Mouse (Mus musculus) hindbrain, embryonic 14.5 days (tissue): ENCODE results near the gene Cemip. TPM values are rescaled to one million over a fixed set of nuclear protein-coding genes. Genes with fewer than 3 reads are reported as not detected.

Experiments
- ATAC-seq: fragments of 200-750 bp; cut with Nextera tagmentation; 2 replicates; pipeline ENCODE4 v1.8.0; 2017; ENCODE audit warnings: moderate number of reproducible peaks, mild to moderate bottlenecking, moderate TSS enrichment, moderate library complexity; ENCODE audit not compliant: low FRiP score
- DNase-seq: peaks from one replicate; pipeline ENCODE4 v3.0.0-alpha.2; 2015; ENCODE audit warnings: low spot score
- H3K27ac ChIP-seq: fragments of 300-500 bp; sonication (generic); 2 replicates; pipeline ENCODE4 v1.5.1; 2014; ENCODE audit warnings: mild to moderate bottlenecking, moderate library complexity
- H3K27me3 ChIP-seq: fragments of 300-500 bp; sonication (generic); 2 replicates; pipeline ENCODE4 v1.6.1; 2014; ENCODE audit warnings: mild to moderate bottlenecking, low read length, mixed read lengths; ENCODE audit not compliant: control insufficient read depth, insufficient read depth
- H3K36me3 ChIP-seq: fragments of 300-500 bp; sonication (generic); replicated peaks from 2 replicates; pipeline ENCODE4 v1.6.1; 2014; ENCODE audit not compliant: control insufficient read depth, insufficient read depth
- H3K4me1 ChIP-seq: fragments of 300-500 bp; sonication (generic); replicated peaks from 2 replicates; pipeline ENCODE4 v1.6.1; 2014; ENCODE audit warnings: antibody characterized with exemption, low read length, mixed read lengths; ENCODE audit not compliant: control insufficient read depth, insufficient read depth
- H3K4me2 ChIP-seq: fragments of 300-500 bp; sonication (generic); replicated peaks from 2 replicates; pipeline ENCODE4 v1.6.1; 2014; ENCODE audit warnings: mild to moderate bottlenecking, moderate library complexity
- H3K4me3 ChIP-seq: fragments of 300-500 bp; sonication (generic); replicated peaks from 2 replicates; pipeline ENCODE4 v1.5.1; 2014; ENCODE audit warnings: mild to moderate bottlenecking, low read length
- H3K9ac ChIP-seq: fragments of 300-500 bp; sonication (generic); 2 replicates; pipeline ENCODE4 v1.6.1; 2014
- H3K9me3 ChIP-seq: fragments of 300-500 bp; sonication (generic); 2 replicates; pipeline ENCODE4 v1.6.1; 2016; ENCODE audit warnings: low read length; ENCODE audit not compliant: control insufficient read depth
- WGBS: fragments of 180-500 bp; shearing (Covaris S2); extraction: QIAGEN DNeasy Blood & Tissue Kit; methylation state at CpG from one replicate; pipeline ENCODE4 v1.1.7; 2014; 5-methylcytosine and 5-hydroxymethylcytosine counted together
- polyA plus RNA-seq: library from polyadenylated mRNA; unstranded; fragments of >200 nt; fragmentation: Nextera tagmentation; extraction: Ambion mirVana; gene quantifications from 2 replicates; pipeline ENCODE4 v1.2.1, GENCODE M21; 2014

Cemip gene
- polyA plus RNA-seq, 1 experiment from 2014 or later: 0.70 TPM

DNA sequence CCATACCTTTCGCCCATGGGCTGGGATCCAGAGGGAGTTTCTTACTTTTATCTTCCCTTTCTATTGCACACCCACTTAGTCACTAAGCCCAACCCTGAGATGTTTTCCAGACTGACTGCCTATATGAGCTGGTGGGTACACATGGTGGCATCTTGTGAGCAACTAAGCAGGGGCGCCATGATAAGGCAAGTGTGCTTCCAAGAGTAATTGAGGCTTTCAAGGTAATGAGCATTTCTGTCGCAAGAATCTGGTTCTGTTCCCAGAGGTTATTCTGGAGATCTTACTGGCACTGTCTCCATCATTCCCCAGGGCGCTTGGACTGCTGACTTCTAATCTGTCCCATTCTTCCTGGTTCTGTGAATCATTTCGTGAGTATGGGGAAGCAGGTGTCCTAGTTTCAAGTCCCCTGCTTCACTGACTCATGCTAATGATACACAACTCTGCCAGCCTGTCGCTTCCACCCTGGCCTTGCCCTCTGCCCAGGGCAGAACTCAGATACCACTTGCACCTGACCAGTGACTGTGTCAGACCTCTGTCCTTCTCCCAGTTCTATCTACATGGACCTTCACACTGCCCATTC is 31.3 kb upstream of the Cemip start:
- ATAC-seq (no peak), DNase-seq (no peak)
- no peaks in the 10 kb centered on the region for H3K9me3 ChIP-seq
- H3K27me3 ChIP-seq: no peaks in the 10 kb centered on the region
- WGBS: 89% methylated on average over 6 of the region's 6 CpGs
- H3K9ac ChIP-seq: no peak overlapping the region
- peaks cover 29% of the 10 kb centered on the region for H3K4me1 ChIP-seq
- H3K27ac ChIP-seq: no peak overlapping the region
- H3K36me3 ChIP-seq: 0 out of 2 replicates have a peak, but pooled peaks cover 11% of the 10 kb centered on the region
- no peak overlapping the region for H3K4me3 ChIP-seq
- H3K4me2 ChIP-seq: no peak overlapping the region

DNA sequence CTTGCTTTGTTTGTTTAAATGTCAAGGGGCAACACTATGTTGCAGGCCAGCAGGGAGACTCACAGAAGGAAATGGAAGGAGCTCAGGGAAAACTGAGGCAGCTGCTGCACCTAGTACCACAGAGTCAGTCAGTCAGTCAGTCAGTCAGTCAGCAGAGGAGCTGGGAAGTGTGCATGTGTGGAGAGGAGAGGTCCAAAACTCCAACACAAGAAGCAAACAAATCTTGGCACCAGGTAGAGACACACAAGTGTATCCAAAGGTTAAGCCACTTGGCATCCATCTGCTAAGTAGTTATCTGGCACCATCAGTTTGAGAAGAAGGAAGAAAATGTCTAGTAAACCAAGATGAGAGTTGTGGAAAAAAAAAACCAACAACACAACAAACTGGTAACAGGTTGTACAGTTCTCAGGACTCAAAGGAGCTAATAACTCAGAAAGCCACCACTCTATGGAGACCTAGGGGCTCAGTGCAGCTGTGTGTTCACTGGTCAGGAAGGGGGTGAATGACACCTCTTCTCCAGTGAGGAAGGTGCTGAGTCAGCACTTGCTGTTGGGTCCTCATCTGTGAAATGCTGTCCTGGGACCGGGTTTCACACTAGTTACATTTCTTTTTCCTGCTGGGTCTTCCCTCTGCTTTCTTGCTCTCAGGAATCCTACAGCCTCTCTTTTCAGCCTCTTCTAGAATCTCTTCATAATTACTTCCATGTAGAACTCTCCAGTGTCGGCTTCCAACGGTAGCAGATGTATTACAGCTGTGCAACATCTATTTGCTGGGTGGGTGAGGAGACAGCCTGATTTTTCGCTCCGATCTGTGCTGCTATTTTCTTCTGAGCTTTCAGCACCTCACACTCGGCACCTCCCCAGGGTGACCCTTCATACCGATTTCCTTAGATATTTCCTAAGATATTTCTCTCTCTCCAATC is 30.6 kb upstream of the Cemip start:
- Histone ChIP-seq H3K9me3 (no peaks in the 10 kb centered on the region), H3K9ac (no peak overlapping the region), H3K27ac (no peak overlapping the region), H3K4me2 (no peak overlapping the region), H3K27me3 (no peaks in the 10 kb centered on the region), H3K4me3 (no peak overlapping the region), H3K4me1 (peaks cover 36% of the 10 kb centered on the region), H3K36me3 (0 out of 2 replicates have a peak, but pooled peaks cover 12% of the 10 kb centered on the region)
- WGBS: 89% methylated on average over 7 of the region's 7 CpGs
- ATAC-seq: no peak
- DNase-seq: no peak

DNA sequence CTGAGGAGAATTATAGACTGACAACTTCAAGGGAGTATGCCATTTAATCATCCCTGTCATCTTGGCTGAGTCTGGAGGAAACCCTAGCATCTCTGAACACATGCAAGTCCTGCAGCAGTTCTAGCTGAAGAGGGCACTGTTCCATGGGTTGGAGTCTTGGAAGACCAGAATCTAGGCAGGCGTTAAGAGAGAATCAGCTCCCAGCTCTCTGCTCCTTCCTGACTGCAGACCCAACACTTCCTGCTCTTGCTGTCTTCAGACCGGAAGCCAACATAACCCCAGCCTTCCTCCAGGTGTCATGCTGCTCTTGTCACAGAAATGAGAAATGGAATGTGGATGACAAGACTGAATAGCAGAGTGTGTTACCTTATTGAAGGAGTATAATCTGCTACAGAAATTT is 29.1 kb upstream of the Cemip start:
- Histone ChIP-seq H3K9me3 (no peaks in the 10 kb centered on the region), H3K27ac (no peak overlapping the region), H3K27me3 (no peaks in the 10 kb centered on the region), H3K36me3 (0 out of 2 replicates have a peak, but pooled peaks cover 12% of the 10 kb centered on the region), H3K4me1 (peaks cover 37% of the 10 kb centered on the region), H3K9ac (no peak overlapping the region), H3K4me2 (no peak overlapping the region), H3K4me3 (no peak overlapping the region)
- DNase-seq (no peak), ATAC-seq (no peak)
- WGBS: 83% methylated on average over 2 of the region's 2 CpGs

DNA sequence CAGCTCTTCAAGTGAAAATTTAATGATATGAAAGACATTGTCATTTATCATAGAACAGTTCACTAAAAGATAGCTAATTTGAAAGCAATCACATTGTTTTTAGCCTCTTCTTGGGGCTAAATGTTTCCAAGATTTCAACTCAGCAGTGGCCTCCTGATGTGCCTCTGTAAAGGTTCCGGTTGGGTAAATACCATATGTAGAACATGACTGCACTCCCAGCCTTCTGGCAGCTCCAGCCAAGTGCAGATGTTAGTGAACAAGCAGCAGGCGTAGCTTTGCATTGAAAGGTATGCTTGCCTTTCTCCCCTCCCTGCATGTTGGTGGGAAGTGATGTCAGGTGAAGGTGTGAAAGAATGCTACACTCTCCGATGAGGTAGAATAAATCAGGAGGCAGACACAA is 28.5 kb upstream of the Cemip start:
- Histone ChIP-seq H3K4me2 (no peak overlapping the region), H3K4me1 (peaks cover 35% of the 10 kb centered on the region), H3K4me3 (no peak overlapping the region), H3K27ac (no peak overlapping the region), H3K36me3 (peaks cover 17% of the 10 kb centered on the region; the same call in 1 of the 2 replicates), H3K9ac (no peak overlapping the region; the same call in 1 of the 2 replicates), H3K27me3 (no peaks in the 10 kb centered on the region), H3K9me3 (no peaks in the 10 kb centered on the region)
- ATAC-seq: no peak
- no peak for DNase-seq
- 75% methylated on average over 3 of the region's 3 CpGs for WGBS

DNA sequence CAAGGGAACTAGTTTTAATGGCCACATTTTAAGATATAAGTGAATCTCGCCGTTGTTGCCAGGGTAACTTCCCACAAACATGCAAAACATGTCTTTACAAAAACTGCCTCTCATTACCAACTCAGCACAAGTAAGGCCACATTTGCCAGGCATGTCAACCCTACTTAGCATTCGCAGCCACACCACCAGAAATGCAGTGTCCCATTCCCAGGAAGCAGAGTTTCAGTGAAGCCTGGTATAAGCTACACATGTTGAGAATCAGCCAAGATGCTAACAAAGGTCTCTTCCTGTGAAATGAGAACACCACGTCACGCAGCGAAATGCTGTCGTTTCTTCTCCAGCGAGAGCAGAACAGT is 26.7 kb upstream of the Cemip start:
- peaks cover 28% of the 10 kb centered on the region for H3K36me3 ChIP-seq
- WGBS: 41% methylated on average over 8 of the region's 8 CpGs
- no peak for DNase-seq
- H3K9me3 ChIP-seq: no peaks in the 10 kb centered on the region
- H3K4me2 ChIP-seq: no peak overlapping the region
- ATAC-seq: peak; percentile 56; the same call in 1 of the 2 replicates
- H3K27me3 ChIP-seq: no peaks in the 10 kb centered on the region
- peak overlapping the region; percentile 59; the same call in 1 of the 2 replicates for H3K27ac ChIP-seq
- no peak overlapping the region for H3K4me3 ChIP-seq
- H3K9ac ChIP-seq: no peak overlapping the region
- H3K4me1 ChIP-seq: peaks cover 28% of the 10 kb centered on the region

DNA sequence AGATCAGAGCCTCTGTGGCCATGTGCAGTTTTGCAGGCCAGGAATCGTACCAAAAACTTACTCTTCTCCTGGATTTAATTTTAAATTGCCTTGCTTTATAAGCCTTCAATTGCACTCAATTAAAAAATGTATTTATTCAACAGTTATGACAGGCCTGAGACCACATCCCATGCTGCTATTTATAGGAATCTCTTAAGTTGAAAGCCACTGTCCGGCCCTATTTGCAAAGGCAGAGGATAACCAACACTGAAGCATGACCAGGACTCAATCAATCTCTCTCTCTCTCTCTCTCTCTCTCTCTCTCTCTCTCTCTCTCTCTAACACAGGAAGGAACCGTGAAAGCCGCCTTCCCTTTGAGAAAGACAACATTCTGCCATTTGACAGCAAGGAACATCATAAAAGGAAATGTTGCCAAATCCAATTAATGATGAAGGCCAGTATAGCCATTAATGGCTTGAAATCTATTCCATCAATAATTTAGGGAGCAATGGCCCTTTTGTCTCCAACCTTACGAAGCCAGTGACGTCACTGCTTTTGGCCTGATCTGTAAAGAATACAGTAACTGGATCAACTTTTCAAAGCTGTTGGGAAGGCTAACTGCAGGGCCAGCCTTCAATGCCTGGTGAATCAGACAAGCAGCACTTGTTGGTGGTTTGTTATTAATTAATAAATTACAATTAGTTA is 26.2 kb upstream of the Cemip start:
- no peak overlapping the region for H3K9ac ChIP-seq
- H3K27ac ChIP-seq: peak overlapping the region; percentile 59; the same call in 1 of the 2 replicates
- H3K4me2 ChIP-seq: no peak overlapping the region
- ATAC-seq (no peak), DNase-seq (peak; percentile 40)
- peaks cover 28% of the 10 kb centered on the region for H3K36me3 ChIP-seq
- H3K4me1 ChIP-seq: peaks cover 28% of the 10 kb centered on the region
- H3K27me3 ChIP-seq: no peaks in the 10 kb centered on the region
- H3K4me3 ChIP-seq: no peak overlapping the region
- WGBS: 57% methylated on average over 6 of the region's 6 CpGs
- H3K9me3 ChIP-seq: no peaks in the 10 kb centered on the region

DNA sequence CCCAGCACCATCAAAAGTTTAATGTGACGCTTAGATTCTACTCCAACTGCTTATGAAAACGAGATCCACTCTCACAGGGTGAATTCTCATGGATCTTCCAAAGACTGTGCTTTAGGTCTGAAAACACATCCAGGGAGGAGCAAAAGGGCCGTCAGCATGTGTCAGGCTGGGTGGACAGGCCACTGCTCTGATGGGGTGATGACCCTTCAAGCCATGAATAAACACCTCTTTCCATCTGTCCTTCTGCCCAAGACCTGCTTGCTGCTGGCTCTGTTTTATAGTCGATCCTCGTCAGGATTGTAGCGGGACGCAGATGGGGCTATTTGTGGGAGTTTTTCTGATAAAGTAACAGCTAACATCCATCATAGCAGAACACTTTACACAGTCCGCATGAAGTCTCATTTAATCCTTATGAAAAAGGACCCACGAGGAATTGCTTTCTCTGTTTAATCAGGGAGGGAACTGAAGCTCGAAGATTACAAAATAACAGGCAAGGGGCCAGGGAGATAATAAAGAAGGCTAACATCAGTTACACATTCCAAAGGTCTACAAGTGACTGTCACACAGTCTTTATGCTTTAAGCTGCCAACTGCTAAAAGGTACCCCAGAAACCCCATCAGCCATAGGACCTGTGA is 25.5 kb upstream of the Cemip start:
- H3K9me3 ChIP-seq: no peaks in the 10 kb centered on the region
- H3K27ac ChIP-seq: no peak overlapping the region
- H3K9ac ChIP-seq: no peak overlapping the region
- H3K4me2 ChIP-seq: no peak overlapping the region
- no peak overlapping the region for H3K4me3 ChIP-seq
- no peaks in the 10 kb centered on the region for H3K27me3 ChIP-seq
- WGBS: 52% methylated on average over 10 of the region's 10 CpGs
- H3K36me3 ChIP-seq: peaks cover 28% of the 10 kb centered on the region
- peaks cover 28% of the 10 kb centered on the region for H3K4me1 ChIP-seq
- ATAC-seq: no peak
- DNase-seq: peak; percentile 38

DNA sequence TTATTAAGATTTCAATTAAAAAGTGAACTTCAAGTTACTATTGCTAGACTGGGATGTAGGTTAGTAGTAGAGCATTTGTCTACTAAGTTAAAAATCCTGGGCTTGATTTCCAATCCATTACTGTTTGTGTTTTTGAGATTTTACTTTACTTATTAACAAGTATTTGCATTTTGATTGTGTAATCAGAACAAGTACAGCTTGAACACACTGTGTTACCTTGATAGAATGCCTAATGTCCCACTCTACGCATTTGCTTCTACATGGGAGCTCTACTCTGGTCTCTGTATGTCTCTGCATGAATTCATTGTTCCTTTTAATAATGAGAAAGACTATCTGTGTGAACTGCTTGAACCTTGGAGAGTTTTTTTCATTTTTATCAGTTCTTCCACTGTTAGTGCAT is 20.6 kb upstream of the Cemip start:
- DNase-seq (no peak), ATAC-seq (no peak)
- WGBS: 98% methylated on average over 1 of the region's 1 CpGs
- H3K9ac ChIP-seq: no peak overlapping the region
- H3K4me2 ChIP-seq: no peak overlapping the region
- H3K4me3 ChIP-seq: no peak overlapping the region
- H3K4me1 ChIP-seq: 0 out of 2 replicates have a peak, but pooled peaks cover 3% of the 10 kb centered on the region
- no peaks in the 10 kb centered on the region for H3K27me3 ChIP-seq
- H3K36me3 ChIP-seq: peaks cover 16% of the 10 kb centered on the region
- no peaks in the 10 kb centered on the region for H3K9me3 ChIP-seq
- no peak overlapping the region for H3K27ac ChIP-seq

DNA sequence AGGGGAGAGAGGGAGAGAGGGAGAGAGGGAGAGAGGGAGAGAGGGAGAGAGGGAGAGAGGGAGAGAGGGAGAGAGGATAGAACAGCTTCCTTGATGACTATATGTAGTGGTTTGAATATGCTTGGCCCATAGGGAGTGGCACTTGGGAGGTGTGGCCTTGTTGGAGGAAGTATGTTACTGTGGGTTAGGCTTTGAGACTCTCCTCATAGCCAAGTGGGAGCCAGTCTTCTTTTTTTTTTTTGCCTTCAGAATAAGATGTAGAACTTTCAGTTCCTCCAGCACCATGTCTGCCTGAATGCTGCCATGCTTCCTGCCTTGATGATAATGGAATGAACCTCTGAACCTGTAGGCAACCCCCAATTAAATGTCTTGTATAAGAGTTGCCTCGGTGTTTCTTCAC is 16.3 kb upstream of the Cemip start:
- no peaks in the 10 kb centered on the region for H3K4me1 ChIP-seq
- 94% methylated on average over 1 of the region's 1 CpGs for WGBS
- no peak overlapping the region for H3K27ac ChIP-seq
- no peaks in the 10 kb centered on the region for H3K27me3 ChIP-seq
- no peak overlapping the region for H3K9ac ChIP-seq
- DNase-seq (no peak), ATAC-seq (no peak)
- no peaks in the 10 kb centered on the region for H3K36me3 ChIP-seq
- H3K4me3 ChIP-seq: no peak overlapping the region
- no peaks in the 10 kb centered on the region for H3K9me3 ChIP-seq
- H3K4me2 ChIP-seq: no peak overlapping the region
